Mouse (Mus musculus): Measurements from ENCODE around the gene Npdc1. TPM values are rescaled to one million over a fixed set of nuclear protein-coding genes. Genes with fewer than 3 reads are reported as not detected.

The Npdc1 gene
- polyA plus RNA-seq (2015; fragmentation: Nextera tagmentation; extraction: Ambion mirVana): 11.4 and 14.1 TPM in 2 replicates

GRCm38 (mm10) chr2:25399051-25399450 is at the start of gene Npdc1:
TSS of gene Npdc1 (plus strand) at chr2:25399351.

GRCm38 (mm10) chr2:25356208-25357079 is 42.7 kb upstream of the Npdc1 start, which contains the start of gene Dpp7:
TSS of gene Dpp7 (minus strand) at chr2:25356359.

GRCm38 (mm10) chr2:25365091-25365761 is 33.9 kb upstream of the Npdc1 start, which contains the start of gene Uap1l1:
TSS of gene Uap1l1 (minus strand) at chr2:25365682.

GRCm38 (mm10) chr2:25371764-25372643 is 27.1 kb upstream of the Npdc1 start, which contains the start of gene Sapcd2:
TSS of gene Sapcd2 (plus strand) at chr2:25372321.

DNA sequence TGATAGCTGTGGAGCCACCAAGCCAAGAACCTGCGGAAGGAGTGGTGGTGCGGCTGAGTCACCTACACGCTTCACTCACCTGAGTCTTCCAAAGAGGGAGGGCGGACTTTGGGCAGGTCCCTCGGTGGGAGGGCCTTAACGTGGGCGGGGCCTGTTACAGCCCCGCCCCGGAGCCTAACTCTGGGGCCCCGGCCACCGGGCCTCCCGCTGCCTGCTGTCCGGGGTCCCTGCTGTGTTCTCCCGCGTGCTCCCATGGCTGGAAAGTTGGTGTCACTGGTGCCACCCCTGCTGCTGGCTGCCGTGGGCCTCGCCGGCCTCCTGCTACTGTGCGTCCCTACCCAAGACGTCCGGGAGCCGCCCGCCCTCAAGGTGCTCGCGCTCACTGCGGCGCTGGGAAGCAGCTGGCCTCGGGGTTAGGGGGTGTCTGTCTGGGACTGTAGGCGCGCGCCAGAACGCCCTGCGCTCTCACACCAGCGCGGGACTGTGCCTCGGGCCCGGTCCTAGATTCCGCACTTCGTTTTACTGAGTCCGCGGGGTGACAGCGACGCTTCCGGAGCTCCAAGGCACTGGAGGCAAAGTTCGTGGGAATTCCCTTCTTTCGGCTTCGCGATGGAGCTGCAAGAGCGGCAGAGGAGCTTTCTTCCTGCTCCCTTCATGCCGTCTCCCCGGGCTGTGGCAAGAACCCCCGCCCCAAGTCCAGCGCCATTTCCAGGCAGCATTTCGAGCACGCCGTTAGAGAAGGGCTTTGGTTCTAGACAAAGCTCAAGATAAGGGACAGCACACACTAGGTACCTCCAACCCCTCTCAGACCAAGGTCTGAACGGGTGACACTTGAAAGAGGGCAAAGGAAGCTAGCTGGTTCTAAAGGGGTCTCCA is 3.2 kb upstream of the Npdc1 start, which contains the start of gene Entpd2:
Entpd2 (plus strand) TSS at position 154 of the 876 bp plus-strand sequence.

DNA sequence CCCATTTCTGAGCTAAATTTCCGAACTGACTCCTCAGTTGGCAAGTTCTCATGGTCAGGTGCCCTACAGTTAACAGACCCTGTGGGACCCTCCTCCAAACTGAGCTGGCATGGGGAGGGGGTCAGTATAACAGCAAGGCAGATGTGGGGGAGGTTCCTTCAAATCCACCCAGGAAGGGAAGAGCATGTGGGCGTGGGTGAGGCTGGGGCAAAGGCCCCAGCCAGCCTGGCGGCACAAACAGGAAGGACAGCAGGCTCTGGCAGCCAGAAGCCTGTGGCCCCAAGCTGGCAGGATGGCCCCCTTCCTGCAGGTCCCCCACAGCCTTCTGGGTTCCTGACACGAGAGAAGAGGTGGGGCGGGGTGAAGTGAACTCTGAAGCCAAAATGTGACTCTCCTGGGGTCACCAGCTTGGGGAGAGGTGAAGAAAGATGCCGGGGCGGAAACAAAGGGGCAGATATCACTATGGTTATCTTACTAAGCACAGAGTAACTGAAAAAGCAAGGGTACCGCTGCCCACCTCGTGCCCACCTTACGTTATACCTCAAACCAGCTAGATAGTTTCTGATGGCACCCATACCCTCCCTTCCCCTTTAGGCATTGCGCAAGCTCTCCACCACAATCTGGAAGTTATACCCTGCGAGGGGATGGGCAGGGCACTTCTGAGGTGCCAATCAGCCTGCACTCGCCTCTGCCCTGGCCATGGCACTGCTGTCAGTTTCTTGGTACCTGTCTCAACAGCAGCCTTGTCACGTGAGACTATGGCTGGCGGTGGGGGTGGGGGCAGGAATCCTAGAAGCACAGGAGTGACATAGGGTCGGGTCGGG is 23.6 kb downstream of the Npdc1 start, which contains the start of gene Fut7:
Fut7 (plus strand) TSS at position 681 of the 824 bp plus-strand sequence.

GRCm38 (mm10) chr2:25428442-25429236 is 29.5 kb downstream of the Npdc1 start, which contains the start of gene Abca2:
TSS of gene Abca2 (plus strand) at chr2:25428703.

GRCm38 (mm10) chr2:25456205-25456953 is 57.2 kb downstream of the Npdc1 start, which contains the start of gene Clic3:
TSS of gene Clic3 (plus strand) at chr2:25456838.

Other genes starting within 250 kb of the Npdc1 start
- gene Nrarp, start 218.6 kb upstream of the Npdc1 start, polyA plus RNA-seq (2015; fragmentation: Nextera tagmentation; extraction: Ambion mirVana): 5.3 and 5.6 TPM in 2 replicates
- 9.0 and 12.1 TPM in 2 replicates for gene Tor4a, start 202.5 kb upstream of the Npdc1 start, polyA plus RNA-seq (2015; fragmentation: Nextera tagmentation; extraction: Ambion mirVana)
- gene Nelfb, start 187.9 kb upstream of the Npdc1 start, polyA plus RNA-seq (2015; fragmentation: Nextera tagmentation; extraction: Ambion mirVana): 46.6 and 50.8 TPM in 2 replicates
- gene Stpg3, start 184.7 kb upstream of the Npdc1 start, polyA plus RNA-seq (2015; fragmentation: Nextera tagmentation; extraction: Ambion mirVana): not detected in 2 replicates
- gene Fam166a, start 180.6 kb upstream of the Npdc1 start, polyA plus RNA-seq (2015; fragmentation: Nextera tagmentation; extraction: Ambion mirVana): 0.82 and 1.2 TPM in 2 replicates
- 605 and 682 TPM in 2 replicates for gene Tubb4b, start 174.6 kb upstream of the Npdc1 start, polyA plus RNA-seq (2015; fragmentation: Nextera tagmentation; extraction: Ambion mirVana)
- gene Slc34a3, start 165.0 kb upstream of the Npdc1 start, polyA plus RNA-seq (2015; fragmentation: Nextera tagmentation; extraction: Ambion mirVana): 0.07 TPM in 1 of 2 replicates, not detected in the other
- gene Rnf224, start 162.6 kb upstream of the Npdc1 start, polyA plus RNA-seq (2015; fragmentation: Nextera tagmentation; extraction: Ambion mirVana): 0.10 TPM in 1 of 2 replicates, not detected in the other
- 0.69 and 0.85 TPM in 2 replicates for gene Rnf208, start 157.1 kb upstream of the Npdc1 start, polyA plus RNA-seq (2015; fragmentation: Nextera tagmentation; extraction: Ambion mirVana)
- gene Cysrt1, start 156.9 kb upstream of the Npdc1 start, polyA plus RNA-seq (2015; fragmentation: Nextera tagmentation; extraction: Ambion mirVana): not detected in 2 replicates
- gene AL732309.1, start 152.5 kb upstream of the Npdc1 start, polyA plus RNA-seq (2015; fragmentation: Nextera tagmentation; extraction: Ambion mirVana): 2.9 and 3.5 TPM in 2 replicates
- 31.2 and 35.2 TPM in 2 replicates for gene Tmem203, start 143.9 kb upstream of the Npdc1 start, polyA plus RNA-seq (2015; fragmentation: Nextera tagmentation; extraction: Ambion mirVana)
- 7.7 and 9.0 TPM in 2 replicates for gene Tprn, start 136.7 kb upstream of the Npdc1 start, polyA plus RNA-seq (2015; fragmentation: Nextera tagmentation; extraction: Ambion mirVana)
- 176 and 182 TPM in 2 replicates for gene Ssna1, start 126.9 kb upstream of the Npdc1 start, polyA plus RNA-seq (2015; fragmentation: Nextera tagmentation; extraction: Ambion mirVana)
- 45.1 and 48.8 TPM in 2 replicates for gene Anapc2, start 126.9 kb upstream of the Npdc1 start, polyA plus RNA-seq (2015; fragmentation: Nextera tagmentation; extraction: Ambion mirVana)
- gene Tmem210, start 111.2 kb upstream of the Npdc1 start, polyA plus RNA-seq (2015; fragmentation: Nextera tagmentation; extraction: Ambion mirVana): not detected in 2 replicates
- not detected in 2 replicates for gene Lrrc26, start 109.4 kb upstream of the Npdc1 start, polyA plus RNA-seq (2015; fragmentation: Nextera tagmentation; extraction: Ambion mirVana)
- 0.06 TPM in 1 of 2 replicates, not detected in the other for gene Grin1, start 80.2 kb upstream of the Npdc1 start, polyA plus RNA-seq (2015; fragmentation: Nextera tagmentation; extraction: Ambion mirVana)
- gene Man1b1, start 67.0 kb upstream of the Npdc1 start, polyA plus RNA-seq (2015; fragmentation: Nextera tagmentation; extraction: Ambion mirVana): 30.8 and 37.7 TPM in 2 replicates
- gene Dpp7, start 43.0 kb upstream of the Npdc1 start, polyA plus RNA-seq (2015; fragmentation: Nextera tagmentation; extraction: Ambion mirVana): 8.5 and 10.1 TPM in 2 replicates
- 20.1 and 27.6 TPM in 2 replicates for gene Uap1l1, start 33.7 kb upstream of the Npdc1 start, polyA plus RNA-seq (2015; fragmentation: Nextera tagmentation; extraction: Ambion mirVana)
- gene Sapcd2, start 27.0 kb upstream of the Npdc1 start, polyA plus RNA-seq (2015; fragmentation: Nextera tagmentation; extraction: Ambion mirVana): 28.3 and 28.4 TPM in 2 replicates
- gene Entpd2, start 3.5 kb upstream of the Npdc1 start, polyA plus RNA-seq (2015; fragmentation: Nextera tagmentation; extraction: Ambion mirVana): 1.3 and 2.0 TPM in 2 replicates
- 1.7 and 2.6 TPM in 2 replicates for gene Fut7, start 23.9 kb downstream of the Npdc1 start, polyA plus RNA-seq (2015; fragmentation: Nextera tagmentation; extraction: Ambion mirVana)
- gene Abca2, start 29.4 kb downstream of the Npdc1 start, polyA plus RNA-seq (2015; fragmentation: Nextera tagmentation; extraction: Ambion mirVana): 1.5 and 1.6 TPM in 2 replicates
- gene Clic3, start 57.5 kb downstream of the Npdc1 start, polyA plus RNA-seq (2015; fragmentation: Nextera tagmentation; extraction: Ambion mirVana): 4.8 and 4.9 TPM in 2 replicates
- 22.5 and 28.9 TPM in 2 replicates for gene Paxx, start 61.7 kb downstream of the Npdc1 start, polyA plus RNA-seq (2015; fragmentation: Nextera tagmentation; extraction: Ambion mirVana)
- gene Ptgds, start 70.7 kb downstream of the Npdc1 start, polyA plus RNA-seq (2015; fragmentation: Nextera tagmentation; extraction: Ambion mirVana): 1.7 and 2.4 TPM in 2 replicates
- not detected in 2 replicates for gene Lcn12, start 94.6 kb downstream of the Npdc1 start, polyA plus RNA-seq (2015; fragmentation: Nextera tagmentation; extraction: Ambion mirVana)
- gene Fbxw5, start 101.4 kb downstream of the Npdc1 start, polyA plus RNA-seq (2015; fragmentation: Nextera tagmentation; extraction: Ambion mirVana): 30.8 and 34.7 TPM in 2 replicates
- 2.9 and 3.8 TPM in 2 replicates for gene C8g, start 102.4 kb downstream of the Npdc1 start, polyA plus RNA-seq (2015; fragmentation: Nextera tagmentation; extraction: Ambion mirVana)
- gene Traf2, start 147.6 kb downstream of the Npdc1 start, polyA plus RNA-seq (2015; fragmentation: Nextera tagmentation; extraction: Ambion mirVana): 19.0 and 19.7 TPM in 2 replicates
- 166 and 189 TPM in 2 replicates for gene Edf1, start 158.5 kb downstream of the Npdc1 start, polyA plus RNA-seq (2015; fragmentation: Nextera tagmentation; extraction: Ambion mirVana)
- 0.29 and 0.80 TPM in 2 replicates for gene Mamdc4, start 175.5 kb downstream of the Npdc1 start, polyA plus RNA-seq (2015; fragmentation: Nextera tagmentation; extraction: Ambion mirVana)
- gene Phpt1, start 175.9 kb downstream of the Npdc1 start, polyA plus RNA-seq (2015; fragmentation: Nextera tagmentation; extraction: Ambion mirVana): 52.5 and 57.5 TPM in 2 replicates
- 0.02 and 0.45 TPM in 2 replicates for gene Ajm1, start 182.4 kb downstream of the Npdc1 start, polyA plus RNA-seq (2015; fragmentation: Nextera tagmentation; extraction: Ambion mirVana)
- 31.4 and 36.5 TPM in 2 replicates for gene Rabl6, start 209.2 kb downstream of the Npdc1 start, polyA plus RNA-seq (2015; fragmentation: Nextera tagmentation; extraction: Ambion mirVana)
- gene Ccdc183, start 218.3 kb downstream of the Npdc1 start, polyA plus RNA-seq (2015; fragmentation: Nextera tagmentation; extraction: Ambion mirVana): 0.13 and 0.16 TPM in 2 replicates
- gene Tmem141, start 222.7 kb downstream of the Npdc1 start, polyA plus RNA-seq (2015; fragmentation: Nextera tagmentation; extraction: Ambion mirVana): 10.7 and 15.0 TPM in 2 replicates
- 24.5 and 35.1 TPM in 2 replicates for gene Fcna, start 228.7 kb downstream of the Npdc1 start, polyA plus RNA-seq (2015; fragmentation: Nextera tagmentation; extraction: Ambion mirVana)

Measured in spleen, postnatal 0 days (tissue).